Mouse (Mus musculus) fat pad, adult 2 months (tissue): ENCODE results near the gene Olfr1451.
"Not testable (repeated sequence)": the region's sequence is repeated elsewhere in the genome, so short reads cannot be mapped to it uniquely, and the experiment has no call there.

ENCODE experiments used
- DNase-seq: peaks from one replicate; pipeline ENCODE4 v3.0.0-alpha.2; 2011; ENCODE audit warnings: low read depth, low spot score; ENCODE audit errors: extremely low read depth

The Olfr1451 gene

GRCm38 (mm10) chr19:12994714-12995113 is at the start of gene Olfr1451:
Gene Olfr1451, plus strand, starts transcription at chr19:12995014.
- DNase-seq, result no peak

GRCm38 (mm10) chr19:12949958-12950357 is 44.9 kb upstream of the Olfr1451 start, which contains the start of gene Olfr1450:
Gene Olfr1450, plus strand, starts transcription at chr19:12950258.
- DNase-seq, result no peak

- DNase-seq, result not testable (repeated sequence)
Observed at GRCm38 (mm10) chr19:12970082-12970481, 24.7 kb upstream of the Olfr1451 start.

DNA sequence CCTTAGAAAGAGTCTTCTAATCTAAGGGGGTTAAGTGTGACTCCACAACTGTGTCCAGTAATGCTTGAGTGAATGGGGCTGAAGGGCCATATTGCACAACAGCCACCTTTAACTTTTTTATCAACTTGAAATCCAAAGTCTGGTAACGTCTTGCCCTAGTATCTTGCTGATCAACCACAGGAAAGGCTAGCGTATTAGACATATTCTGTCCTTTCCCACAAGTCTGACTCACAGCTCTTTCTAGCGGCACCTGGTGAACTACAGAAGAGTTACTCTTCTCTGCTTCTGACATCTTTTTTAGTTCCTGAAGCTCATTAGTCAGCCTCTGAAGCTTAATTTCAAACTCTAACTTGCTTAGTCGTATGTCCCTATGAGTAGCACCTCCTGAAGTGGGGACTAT is 2.5 kb upstream of the Olfr1451 start:
- not testable (repeated sequence) for DNase-seq

DNA sequence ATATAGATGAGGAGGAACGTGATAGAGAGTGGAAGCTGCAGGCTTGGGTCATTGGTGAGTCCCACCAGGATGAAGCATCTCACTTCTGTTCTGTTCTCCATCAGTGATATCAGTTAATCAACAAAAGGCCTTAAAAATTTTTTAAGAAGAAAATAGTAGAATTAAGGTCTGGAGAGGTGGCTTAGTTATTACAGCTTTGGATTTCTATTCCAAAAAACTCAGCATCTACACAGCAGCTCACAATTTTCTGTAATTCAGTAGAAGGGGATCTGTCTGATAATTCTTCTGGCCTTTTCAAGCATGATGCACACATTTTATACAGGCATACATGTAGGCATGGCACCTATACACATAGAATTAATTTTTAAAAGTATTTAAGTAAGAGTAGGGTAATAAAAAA is 33.4 kb downstream of the Olfr1451 start, which contains the start of gene Olfr1453:
Gene Olfr1453, minus strand, starts transcription at position 101 of the 400 bp plus-strand sequence.
- DNase-seq, result no peak
